Mouse (Mus musculus): Measurements from ENCODE around the gene Arsj.

The Arsj gene

DNA sequence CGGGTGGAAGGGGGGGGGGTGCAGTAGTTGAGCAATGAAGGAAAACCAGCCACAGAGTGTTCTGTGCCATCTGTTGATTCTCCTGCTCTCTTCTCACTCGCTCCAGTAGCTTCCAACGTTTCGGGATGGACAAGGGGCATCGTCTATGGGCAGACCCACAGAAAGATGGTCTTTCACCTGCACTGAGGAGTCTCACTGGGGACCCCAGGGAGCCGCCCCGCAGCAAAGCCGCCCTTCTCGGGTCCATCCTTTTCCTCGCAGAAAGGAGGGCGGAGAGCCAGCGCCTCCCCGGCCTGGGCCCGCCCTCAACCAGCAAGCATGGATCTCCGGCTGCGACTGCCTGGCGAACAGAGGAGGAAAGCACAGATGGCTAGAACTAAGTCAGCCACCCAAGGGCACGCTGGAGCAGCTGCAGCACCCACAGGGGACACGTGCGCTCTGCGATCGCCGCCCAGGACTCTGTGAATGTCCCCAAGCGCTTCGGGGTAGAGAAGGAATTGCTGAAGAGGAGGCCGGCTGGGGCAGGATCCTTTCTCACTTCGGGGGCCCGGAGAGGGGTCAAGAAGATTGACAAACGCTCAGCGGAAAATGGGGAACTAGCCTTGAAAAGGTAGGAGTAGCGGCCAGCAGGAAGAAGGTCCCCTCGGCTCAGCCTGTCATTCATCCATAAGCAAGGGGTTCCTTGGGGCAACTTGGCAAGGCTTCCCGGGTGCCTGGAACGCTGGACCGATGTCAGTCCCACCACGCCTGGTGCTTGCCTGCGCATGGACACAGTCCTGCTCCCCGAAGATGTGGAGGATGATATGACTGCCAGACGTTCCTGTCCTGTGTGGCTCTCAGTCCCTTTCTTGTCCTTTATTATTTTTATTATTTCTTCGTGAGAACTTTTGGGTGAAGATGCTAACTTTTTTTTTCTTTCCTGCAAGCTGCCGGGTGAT, at the start of gene Arsj:
TSS of gene Arsj (plus strand) at position 117 of the 938 bp plus-strand sequence.
- in situ Hi-C loops (cut with MseI, MboI), result no loop called here

GRCm38 (mm10) chr3:126324872-126325498, 38.5 kb upstream of the Arsj start:
- in situ Hi-C loops (cut with MseI, MboI), result no loop called here

GRCm38 (mm10) chr3:126325891-126326627, 37.4 kb upstream of the Arsj start:
- in situ Hi-C loops (cut with MseI, MboI), result no loop called here

DNA sequence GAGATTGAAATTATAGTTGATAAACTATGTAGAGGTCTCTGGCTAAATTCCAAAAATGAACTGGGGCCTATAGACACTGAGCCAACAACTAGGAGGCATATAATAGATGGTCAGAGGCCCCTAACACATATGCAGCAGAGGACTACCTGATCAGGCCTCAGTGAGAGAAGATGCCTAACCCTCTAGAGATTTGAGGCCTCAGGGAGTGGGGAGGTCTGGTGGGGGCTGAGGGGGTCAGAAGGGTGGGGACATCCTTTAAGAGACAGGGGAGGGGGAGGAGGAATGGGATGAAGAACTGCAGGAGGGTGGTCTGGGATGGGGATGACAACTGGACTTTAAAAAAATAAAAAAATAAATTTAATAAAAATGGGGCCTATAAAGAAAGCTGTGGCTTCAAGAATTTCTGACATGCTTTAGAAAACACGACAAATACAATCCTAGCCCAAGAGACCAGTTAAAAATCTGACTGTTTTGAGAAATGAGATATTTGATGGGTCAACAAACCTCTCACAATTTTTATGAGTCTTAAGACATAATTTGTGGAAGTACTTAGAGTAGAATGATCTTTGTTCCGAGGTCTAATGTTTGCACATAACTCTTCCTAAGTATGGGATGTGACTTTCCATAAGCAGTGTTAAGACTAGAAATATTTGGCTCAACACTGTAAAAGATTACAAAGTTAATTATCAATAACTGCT, 36.7 kb upstream of the Arsj start:
- in situ Hi-C loops (cut with MseI, MboI), result no loop called here

DNA sequence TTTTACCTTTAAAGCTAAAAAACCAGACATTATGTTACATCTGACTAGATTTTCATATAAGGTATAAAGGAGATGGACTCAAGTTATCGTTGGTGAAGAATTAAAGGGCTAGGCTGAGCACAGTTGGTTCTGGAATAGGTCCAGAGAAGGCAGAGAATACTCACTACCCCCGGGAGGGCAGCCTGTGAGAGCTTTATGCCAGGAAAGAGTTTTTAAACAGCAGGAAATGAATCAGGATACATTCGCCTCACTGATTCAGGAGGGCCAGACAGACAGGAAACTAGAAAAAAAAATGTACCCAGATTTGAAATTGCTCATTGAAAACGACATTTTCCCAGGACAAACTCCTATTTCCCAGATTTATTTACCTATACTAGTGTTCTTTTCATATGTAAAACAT, 28.2 kb upstream of the Arsj start:
- in situ Hi-C loops (cut with MseI, MboI), result no loop called here

DNA sequence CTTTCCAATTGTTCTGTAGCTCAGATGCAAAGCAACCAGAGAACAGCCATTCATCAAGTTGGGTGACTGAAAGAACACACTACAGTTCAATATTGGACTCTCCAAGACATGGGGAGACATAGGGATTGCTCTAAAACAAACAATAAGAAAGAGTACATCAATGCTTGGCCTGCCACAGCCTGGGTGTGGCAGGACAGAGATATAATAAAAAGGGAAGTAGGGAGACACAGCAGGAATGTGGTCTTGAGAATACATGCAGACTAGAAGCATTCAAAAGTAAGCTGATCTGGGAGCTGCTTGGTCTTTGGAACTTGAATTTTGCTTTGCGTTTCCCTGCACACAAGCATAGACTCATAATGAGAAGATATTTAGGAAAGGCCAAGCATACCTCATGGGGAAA, 18.7 kb upstream of the Arsj start:
- in situ Hi-C loops (cut with MseI, MboI), result no loop called here

DNA sequence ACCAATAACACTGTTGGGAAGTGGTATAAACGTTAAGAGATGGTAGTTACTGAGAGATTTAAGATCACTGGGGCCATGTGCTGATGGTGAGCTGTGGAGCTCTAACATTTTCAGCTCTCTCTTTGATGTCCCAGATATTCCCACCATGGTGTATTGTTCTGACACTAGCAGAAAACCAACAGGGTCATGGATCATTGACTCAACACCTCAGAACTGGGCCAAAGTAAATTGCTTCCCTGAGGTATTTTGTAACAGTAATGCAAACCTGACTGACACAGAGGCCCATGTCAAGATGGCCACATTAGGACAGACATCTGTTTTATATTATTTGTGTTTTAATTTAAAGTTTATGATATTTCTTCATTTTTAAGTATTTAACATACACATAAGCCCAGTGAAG, 3.7 kb upstream of the Arsj start:
- in situ Hi-C loops (cut with MseI, MboI), result no loop called here

DNA sequence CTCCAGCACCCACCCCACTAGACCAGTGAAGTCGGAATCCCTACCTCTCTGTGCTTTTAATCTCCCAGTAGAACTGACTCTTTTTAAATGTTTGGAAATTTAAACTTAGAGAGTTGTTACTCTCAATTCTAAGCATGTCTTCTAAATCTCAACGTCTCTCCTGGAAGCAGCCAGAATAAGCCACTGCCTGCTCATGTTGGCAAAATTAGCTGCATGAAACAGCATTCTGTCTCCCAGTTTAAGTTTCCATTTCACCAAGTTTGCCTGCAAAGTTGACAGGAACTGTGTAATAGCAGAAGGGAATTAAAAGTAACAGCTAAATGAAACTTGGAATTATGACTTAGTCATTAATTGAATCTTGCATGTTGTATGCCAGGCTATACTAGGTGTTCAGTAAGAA, 1.1 kb upstream of the Arsj start:
- in situ Hi-C loops (cut with MseI, MboI), result no loop called here

DNA sequence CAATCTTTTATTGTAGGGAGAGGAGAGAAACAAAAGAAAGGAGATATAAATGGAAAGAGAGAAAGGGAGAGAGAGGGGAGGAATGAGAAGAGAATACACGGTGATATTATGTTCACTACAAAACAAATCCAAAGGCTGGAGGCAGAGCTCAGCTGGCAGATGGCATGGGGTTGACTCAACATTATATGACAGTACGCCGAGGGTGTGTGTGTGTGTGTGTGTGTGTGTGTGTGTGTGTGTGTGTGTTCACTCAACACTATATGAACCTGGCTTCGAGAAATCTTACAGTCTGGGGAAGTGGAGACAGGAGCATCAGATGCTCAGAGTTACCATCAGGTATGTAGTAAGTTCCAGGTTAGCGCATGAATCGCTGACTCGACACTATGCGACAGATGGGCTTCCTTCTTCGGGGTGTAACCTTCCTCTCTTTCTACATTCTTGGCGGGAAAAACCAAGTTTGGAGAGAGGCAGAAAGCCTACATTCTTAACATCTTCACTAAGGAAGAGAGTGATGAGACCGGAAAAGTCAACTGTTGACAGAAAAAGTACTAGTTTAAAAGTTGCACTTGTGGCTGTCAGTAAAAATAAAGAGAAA, 456 bp upstream of the Arsj start:
- in situ Hi-C loops (cut with MseI, MboI), result no loop called here

DNA sequence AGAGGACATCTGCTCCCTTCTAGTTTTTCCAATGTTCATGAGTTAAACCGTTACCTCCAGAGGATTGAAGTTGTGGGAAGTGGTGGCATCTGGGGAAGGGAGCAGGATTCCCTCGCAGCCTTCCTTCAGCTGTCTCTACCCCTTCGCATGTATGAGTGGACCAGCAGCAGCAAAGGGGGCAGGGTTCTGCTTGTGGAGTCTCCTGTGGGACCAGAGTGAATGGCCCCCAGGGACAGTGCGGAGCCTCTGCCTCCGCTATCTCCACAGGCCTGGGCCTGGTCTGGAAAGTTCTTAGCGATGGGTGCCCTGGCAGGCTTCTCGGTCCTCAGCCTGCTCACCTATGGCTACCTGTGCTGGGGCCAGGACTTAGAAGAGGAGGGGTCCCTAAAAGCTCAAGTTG, 1.1 kb downstream of the Arsj start:
- in situ Hi-C loops (cut with MseI, MboI), result no loop called here

GRCm38 (mm10) chr3:126370571-126370970, 7.1 kb downstream of the Arsj start:
- in situ Hi-C loops (cut with MseI, MboI), result no loop called here

DNA sequence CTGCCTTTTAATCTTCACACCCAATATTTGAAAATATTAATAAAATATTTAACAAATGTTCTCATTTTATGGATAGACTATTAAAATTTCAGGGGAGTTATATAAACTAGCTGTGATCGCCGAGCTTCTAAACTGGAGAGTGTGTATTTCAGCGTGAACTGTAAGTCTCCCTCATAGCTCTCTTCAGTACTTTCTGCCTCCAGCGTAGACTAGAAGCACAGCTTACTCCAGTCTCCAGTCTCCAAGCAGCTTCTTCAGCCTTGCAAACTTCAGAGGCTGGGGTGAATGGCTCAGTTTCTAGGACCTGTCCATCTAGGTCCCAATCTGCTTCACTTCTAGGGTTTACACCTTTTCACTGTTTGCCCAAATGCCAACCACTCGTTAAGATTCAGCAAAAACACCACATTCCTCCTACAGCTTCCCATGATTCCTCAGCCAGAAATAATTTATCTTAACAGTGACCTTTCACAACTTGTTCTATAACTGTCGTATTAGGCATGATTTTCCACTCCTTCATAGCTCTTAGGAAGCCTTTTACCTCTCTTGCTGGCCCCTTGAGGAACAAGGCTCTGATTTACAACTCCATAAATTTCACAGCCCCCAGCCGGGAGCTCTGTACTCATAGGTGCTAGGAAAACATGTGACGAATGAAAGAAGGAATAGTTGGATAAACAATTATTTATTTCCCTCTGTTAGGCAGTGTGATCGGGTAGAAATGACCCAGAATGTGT, 9.5 kb downstream of the Arsj start:
- in situ Hi-C loops (cut with MseI, MboI), result no loop called here

- in situ Hi-C loops (cut with MseI, MboI), result no loop called here
These were observed 10.2 kb downstream of the Arsj start for GRCm38 (mm10) chr3:126373721-126374120.

GRCm38 (mm10) chr3:126379252-126379651, 15.8 kb downstream of the Arsj start:
- in situ Hi-C loops (cut with MseI, MboI), result no loop called here

DNA sequence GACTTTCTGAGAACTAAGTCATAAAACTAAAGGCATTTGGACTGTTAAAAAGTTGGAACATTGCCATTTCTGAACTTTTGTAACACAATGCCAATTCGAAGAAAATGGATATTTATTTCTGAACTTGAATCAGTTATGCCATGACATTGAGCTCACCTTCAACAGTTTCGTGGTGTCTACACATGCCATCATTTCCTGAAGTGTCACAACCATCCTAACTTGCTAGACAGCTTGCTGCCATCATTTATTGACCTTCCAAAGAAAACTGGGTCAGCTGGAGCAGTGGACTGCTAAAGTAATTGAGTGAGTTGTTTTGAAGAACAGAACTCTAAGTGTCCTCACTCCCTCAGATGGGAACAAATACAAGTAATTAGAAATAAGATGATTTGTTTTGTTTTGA, 16.2 kb downstream of the Arsj start:
- in situ Hi-C loops (cut with MseI, MboI), result no loop called here

GRCm38 (mm10) chr3:126383276-126383675, 19.8 kb downstream of the Arsj start:
- in situ Hi-C loops (cut with MseI, MboI), result no loop called here

DNA sequence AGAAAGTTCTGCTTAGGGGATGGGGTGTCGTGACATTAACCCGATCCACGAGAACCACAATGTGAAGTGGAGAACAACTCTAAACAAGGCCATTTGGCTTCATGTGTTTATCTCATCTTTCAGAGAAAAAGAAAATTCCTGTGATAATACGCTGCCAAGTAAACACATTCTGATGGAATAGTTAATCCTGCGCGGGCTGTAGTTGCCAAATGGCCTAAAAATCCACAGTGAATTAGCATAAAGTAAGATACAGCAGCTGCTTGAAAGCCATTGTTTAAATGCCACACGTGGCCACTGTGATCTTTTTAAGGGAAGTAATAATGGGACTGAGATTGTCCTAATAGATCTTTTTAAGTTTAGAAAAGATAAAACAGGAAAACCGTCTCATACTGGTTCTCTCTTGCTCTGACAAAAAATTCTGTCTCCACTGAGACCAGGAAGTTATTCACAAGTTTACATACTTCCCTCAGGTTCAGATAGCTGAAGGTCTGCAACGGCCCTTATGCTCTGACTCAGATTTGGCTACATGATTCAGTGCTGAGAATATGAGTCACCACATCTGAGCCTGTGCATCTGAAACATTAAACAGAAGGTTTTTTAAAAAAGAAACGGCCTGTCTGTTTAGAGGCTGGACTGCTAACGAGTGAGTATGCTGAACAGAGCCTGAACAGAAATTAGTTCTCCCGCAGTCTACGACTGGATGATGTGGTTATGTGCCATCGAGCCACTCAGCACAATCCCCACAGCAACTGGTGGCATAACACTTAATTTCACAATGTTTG, 21.4 kb downstream of the Arsj start:
- in situ Hi-C loops (cut with MseI, MboI), result no loop called here

DNA sequence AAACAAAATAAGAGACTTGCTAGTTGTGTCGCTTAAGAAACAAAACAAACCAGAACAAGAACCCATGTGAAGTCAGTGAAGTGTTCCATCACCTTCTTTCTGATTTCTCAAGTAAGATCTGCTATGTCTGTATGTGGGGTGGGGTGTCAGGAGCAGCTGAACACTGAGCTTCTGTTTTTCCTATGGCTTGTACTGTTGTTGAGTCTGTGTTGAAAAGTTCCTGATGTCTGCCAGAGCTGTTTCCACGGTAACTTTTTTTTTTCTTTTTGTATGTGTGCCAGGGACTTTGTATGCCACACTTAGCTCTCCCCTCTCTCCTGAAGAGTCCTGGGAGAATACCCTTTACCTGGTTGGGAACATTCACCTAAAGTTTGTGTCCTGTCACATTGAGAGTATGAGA, 34.0 kb downstream of the Arsj start:
- in situ Hi-C loops (cut with MseI, MboI), result no loop called here

DNA sequence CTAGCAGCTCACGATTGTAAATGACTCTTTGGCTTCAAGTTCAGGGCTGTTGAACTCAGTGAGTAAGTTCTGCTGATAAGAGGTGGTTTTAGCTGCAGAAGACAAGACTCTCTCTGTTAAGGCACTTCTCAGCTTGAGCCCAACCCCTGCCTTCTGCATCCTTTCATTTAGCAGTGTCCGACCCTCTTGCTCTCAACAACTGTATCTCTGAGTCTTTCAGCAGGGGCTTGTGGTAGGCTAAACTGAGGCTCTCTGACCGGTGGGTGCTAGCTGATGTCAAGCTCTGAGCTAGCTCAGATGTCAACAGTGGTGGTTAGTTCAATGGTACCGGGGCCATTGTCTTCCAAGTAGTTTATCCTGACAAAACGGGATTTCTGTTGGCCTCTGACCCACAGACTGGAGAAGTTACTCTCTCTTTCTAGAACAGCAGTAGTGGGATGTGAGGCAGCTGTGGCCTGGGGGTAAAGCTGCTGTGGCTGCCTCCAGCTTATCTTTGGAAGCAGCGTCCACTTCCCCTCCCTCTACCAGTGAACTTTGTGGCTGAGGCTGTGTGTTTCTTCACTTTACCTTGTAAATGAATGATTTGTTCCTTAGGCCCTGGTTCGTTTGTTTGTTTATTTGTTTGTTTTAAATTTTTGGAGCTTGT, 34.6 kb downstream of the Arsj start:
- in situ Hi-C loops (cut with MseI, MboI), result no loop called here
